Mouse (Mus musculus) limb, embryonic 11.5 days (tissue): ENCODE results near the gene Ip6k1. TPM values are rescaled to one million over a fixed set of nuclear protein-coding genes. Genes with fewer than 3 reads are reported as not detected.

Source experiments
- ATAC-seq: fragments of 200-750 bp; cut with Nextera tagmentation; 2 replicates; pipeline ENCODE4 v1.8.0; 2017; ENCODE audit warnings: low read depth; ENCODE audit not compliant: insufficient number of reproducible peaks, low FRiP score, low TSS enrichment
- DNase-seq: peaks from one replicate; pipeline ENCODE4 v3.0.0-alpha.2; 2015; ENCODE audit warnings: low spot score
- H3K27ac ChIP-seq: fragments of 300-500 bp; sonication (generic); replicated peaks from 2 replicates; pipeline ENCODE4 v1.5.1; 2014; ENCODE audit warnings: low read depth, mild to moderate bottlenecking, low read length
- H3K27me3 ChIP-seq: fragments of 300-500 bp; sonication (generic); 2 replicates; pipeline ENCODE4 v1.6.1; 2014; ENCODE audit warnings: mild to moderate bottlenecking, low read length, mixed read lengths; ENCODE audit not compliant: control insufficient read depth, insufficient read depth
- H3K36me3 ChIP-seq: fragments of 300-500 bp; sonication (generic); 2 replicates; pipeline ENCODE4 v1.6.1; 2014; ENCODE audit warnings: mild to moderate bottlenecking, low read length, moderate library complexity, mixed read lengths; ENCODE audit not compliant: control insufficient read depth, insufficient read depth
- H3K4me1 ChIP-seq: fragments of 300-500 bp; sonication (generic); 2 replicates; pipeline ENCODE4 v1.6.1; 2014; ENCODE audit warnings: low read length, mixed read lengths; ENCODE audit not compliant: control insufficient read depth, insufficient read depth
- H3K4me2 ChIP-seq: fragments of 300-500 bp; sonication (generic); 2 replicates; pipeline ENCODE4 v1.6.1; 2014; ENCODE audit warnings: low read depth, mild to moderate bottlenecking, moderate library complexity; ENCODE audit not compliant: severe bottlenecking
- H3K4me3 ChIP-seq: fragments of 300-500 bp; sonication (generic); 2 replicates; pipeline ENCODE4 v1.5.1; 2014; ENCODE audit warnings: low read depth, low read length
- H3K9ac ChIP-seq: fragments of 300-500 bp; sonication (generic); 2 replicates; pipeline ENCODE4 v1.6.1; 2014; ENCODE audit warnings: mild to moderate bottlenecking, low read length
- H3K9me3 ChIP-seq: fragments of 300-500 bp; sonication (generic); 2 replicates; pipeline ENCODE4 v1.6.1; 2016; ENCODE audit warnings: low read length; ENCODE audit not compliant: control insufficient read depth
- WGBS: fragments of 180-500 bp; shearing (Covaris S2); extraction: QIAGEN DNeasy Blood & Tissue Kit; methylation state at CpG from one replicate; pipeline ENCODE4 v1.1.7; 2014; 5-methylcytosine and 5-hydroxymethylcytosine counted together
- polyA plus RNA-seq: library from polyadenylated mRNA; unstranded; fragments of >200 nt; fragmentation: Nextera tagmentation; extraction: Ambion mirVana; gene quantifications from 2 replicates; pipeline ENCODE4 v1.2.1, GENCODE M21; 2014

Ip6k1 gene
- polyA plus RNA-seq, 1 experiment from 2014 or later = 30.5 TPM

DNA sequence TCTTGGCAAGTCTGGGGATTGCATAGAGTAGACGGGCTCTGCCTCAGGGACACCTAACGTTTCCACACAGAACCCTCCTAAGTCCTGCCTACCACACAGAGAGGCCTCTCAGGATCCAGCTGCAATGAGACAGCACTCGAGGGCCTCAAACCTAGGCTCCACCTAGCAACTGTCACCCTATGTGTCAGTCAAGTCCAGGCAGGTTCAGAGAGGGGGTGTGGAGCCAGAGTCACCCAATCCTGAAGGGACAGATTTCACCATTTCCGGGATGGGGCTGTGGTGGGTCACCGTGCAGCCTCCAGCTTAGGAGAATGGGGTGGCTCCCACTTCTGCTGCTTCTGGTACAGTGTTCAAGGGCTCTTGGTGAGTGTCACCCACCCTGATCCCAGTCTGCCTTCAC is 77.9 kb downstream of the Ip6k1 start, which contains the start of gene Mst1:
Gene Mst1 (plus strand): TSS at position 269 of the 400 bp plus-strand sequence.
- H3K27ac ChIP-seq = no peak within 1 kb of the TSS
- no peak for DNase-seq
- H3K36me3 ChIP-seq = peaks cover 5% of the 10 kb centered on the region; the same call in 1 of the 2 replicates
- H3K4me2 ChIP-seq = peak within 1 kb of the TSS; percentile 94
- peak within 1 kb of the TSS; percentile 80 for H3K4me3 ChIP-seq
- 73% methylated on average over 5 of the region's 5 CpGs for WGBS
- H3K27me3 ChIP-seq = peaks cover 26% of the 10 kb centered on the region
- no peak for ATAC-seq
- H3K9me3 ChIP-seq = no peaks in the 10 kb centered on the region
- H3K9ac ChIP-seq = peak within 1 kb of the TSS; percentile 89
- peaks cover 10% of the 10 kb centered on the region for H3K4me1 ChIP-seq

DNA sequence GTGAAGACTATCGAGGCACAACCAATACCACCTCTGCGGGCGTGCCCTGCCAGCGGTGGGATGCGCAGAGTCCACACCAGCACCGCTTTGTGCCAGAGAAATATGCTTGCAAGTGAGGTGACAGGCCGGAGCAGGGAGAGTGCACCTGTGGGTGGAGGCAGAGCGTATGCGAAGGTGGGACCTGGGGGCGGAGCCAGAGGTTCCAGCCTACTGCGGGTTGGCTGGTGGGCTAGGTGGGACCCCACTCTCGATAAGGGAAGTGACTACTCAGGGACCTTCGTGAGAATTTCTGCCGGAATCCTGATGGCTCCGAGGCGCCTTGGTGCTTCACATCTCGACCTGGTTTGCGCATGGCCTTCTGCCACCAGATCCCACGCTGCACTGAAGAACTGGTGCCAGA is 80.2 kb downstream of the Ip6k1 start:
- peak overlapping the region; percentile 36; the same call in 1 of the 2 replicates for H3K4me2 ChIP-seq
- H3K9ac ChIP-seq = no peak overlapping the region
- no peaks in the 10 kb centered on the region for H3K9me3 ChIP-seq
- H3K27ac ChIP-seq = no peak overlapping the region
- H3K36me3 ChIP-seq = peaks cover 5% of the 10 kb centered on the region; the same call in 1 of the 2 replicates
- DNase-seq (no peak), ATAC-seq (no peak)
- 0 out of 2 replicates have a peak overlapping the region, but pooled peaks have one; percentile 10 for H3K4me3 ChIP-seq
- peaks cover 10% of the 10 kb centered on the region for H3K4me1 ChIP-seq
- H3K27me3 ChIP-seq = peaks cover 26% of the 10 kb centered on the region
- WGBS = 5% methylated on average over 19 of the region's 19 CpGs

DNA sequence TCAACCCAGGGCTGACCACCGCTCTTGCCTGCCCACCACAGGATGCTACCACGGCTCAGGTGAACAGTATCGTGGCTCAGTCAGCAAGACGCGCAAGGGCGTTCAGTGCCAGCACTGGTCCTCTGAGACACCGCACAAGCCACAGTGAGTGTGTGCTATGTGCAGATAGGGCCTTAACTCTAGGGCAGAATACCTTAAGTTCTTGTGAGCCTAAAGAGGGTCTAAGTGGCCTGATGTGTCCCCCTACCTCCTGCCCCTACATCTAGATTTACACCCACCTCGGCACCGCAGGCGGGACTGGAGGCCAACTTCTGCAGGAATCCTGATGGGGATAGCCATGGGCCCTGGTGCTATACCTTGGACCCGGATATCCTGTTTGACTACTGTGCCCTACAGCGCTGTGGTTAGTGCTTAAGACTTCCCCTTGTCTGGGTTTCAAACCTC is 80.7 kb downstream of the Ip6k1 start, which contains the start of gene Rnf123:
Gene Rnf123 (minus strand): TSS at position 359 of the 444 bp plus-strand sequence.
- 32% methylated on average over 12 of the region's 12 CpGs for WGBS
- Histone ChIP-seq H3K4me2 (peak within 1 kb of the TSS; percentile 36; the same call in 1 of the 2 replicates), H3K9ac (no peak within 1 kb of the TSS)

DNA sequence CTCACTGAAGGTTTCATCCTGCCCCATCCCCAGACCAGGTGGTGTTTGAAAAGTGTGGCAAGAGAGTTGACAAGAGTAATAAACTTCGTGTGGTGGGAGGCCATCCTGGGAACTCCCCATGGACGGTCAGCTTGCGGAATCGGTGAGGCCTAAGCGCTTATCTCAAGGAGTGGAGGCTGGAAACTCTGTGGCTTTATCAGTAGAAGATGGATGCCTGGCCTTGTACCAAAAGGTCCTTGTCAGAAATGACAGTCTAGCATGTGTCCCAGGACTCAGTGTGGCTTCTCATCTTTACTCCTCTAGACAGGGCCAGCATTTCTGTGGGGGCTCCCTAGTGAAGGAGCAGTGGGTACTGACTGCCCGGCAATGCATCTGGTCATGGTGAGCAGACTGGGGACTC is 81.3 kb downstream of the Ip6k1 start:
- ATAC-seq (no peak), DNase-seq (no peak)
- H3K27ac ChIP-seq = no peak overlapping the region
- H3K4me2 ChIP-seq = no peak overlapping the region
- WGBS = 82% methylated on average over 6 of the region's 6 CpGs
- H3K27me3 ChIP-seq = peaks cover 26% of the 10 kb centered on the region
- no peaks in the 10 kb centered on the region for H3K9me3 ChIP-seq
- H3K4me1 ChIP-seq = peaks cover 6% of the 10 kb centered on the region; the same call in 1 of the 2 replicates
- H3K9ac ChIP-seq = no peak overlapping the region
- no peak overlapping the region for H3K4me3 ChIP-seq
- peaks cover 7% of the 10 kb centered on the region; the same call in 1 of the 2 replicates for H3K36me3 ChIP-seq

More for the DNA sequence above, 80.7 kb downstream of the Ip6k1 start, which contains the start of gene Rnf123:
- Histone ChIP-seq H3K4me3 (0 out of 2 replicates have a peak within 1 kb of the TSS, but pooled peaks have one; percentile 10), H3K36me3 (peaks cover 7% of the 10 kb centered on the region; the same call in 1 of the 2 replicates), H3K27me3 (peaks cover 26% of the 10 kb centered on the region), H3K9me3 (no peaks in the 10 kb centered on the region), H3K27ac (no peak within 1 kb of the TSS), H3K4me1 (peaks cover 10% of the 10 kb centered on the region)
- no peak for DNase-seq
- no peak for ATAC-seq

DNA sequence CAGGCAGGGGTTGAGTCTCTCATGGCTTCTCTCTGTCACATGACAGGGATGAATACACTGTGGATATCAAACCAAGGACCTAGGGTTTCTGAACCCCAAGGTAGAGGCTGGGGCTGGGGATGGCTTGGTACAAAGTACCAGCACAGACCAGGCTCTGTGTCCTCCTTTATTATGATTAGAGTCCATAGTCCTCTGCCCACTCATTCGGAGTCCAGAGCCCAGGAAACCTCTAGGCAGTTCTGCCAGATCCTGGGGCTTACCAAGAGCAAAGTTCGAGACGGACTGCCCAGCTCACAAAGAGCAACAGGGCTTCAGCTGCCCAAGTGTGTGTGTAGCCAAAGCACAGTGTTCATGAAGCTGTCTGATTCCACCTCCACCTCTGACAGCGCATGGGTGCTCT is 83.0 kb downstream of the Ip6k1 start:
- DNase-seq (no peak), ATAC-seq (no peak)
- WGBS = 96% methylated on average over 4 of the region's 4 CpGs
- H3K27ac ChIP-seq = no peak overlapping the region
- H3K9me3 ChIP-seq = no peaks in the 10 kb centered on the region
- H3K4me2 ChIP-seq = no peak overlapping the region
- H3K36me3 ChIP-seq = peaks cover 17% of the 10 kb centered on the region
- no peak overlapping the region for H3K9ac ChIP-seq
- peaks cover 26% of the 10 kb centered on the region for H3K27me3 ChIP-seq
- peaks cover 3% of the 10 kb centered on the region; the same call in 1 of the 2 replicates for H3K4me1 ChIP-seq
- H3K4me3 ChIP-seq = no peak overlapping the region

DNA sequence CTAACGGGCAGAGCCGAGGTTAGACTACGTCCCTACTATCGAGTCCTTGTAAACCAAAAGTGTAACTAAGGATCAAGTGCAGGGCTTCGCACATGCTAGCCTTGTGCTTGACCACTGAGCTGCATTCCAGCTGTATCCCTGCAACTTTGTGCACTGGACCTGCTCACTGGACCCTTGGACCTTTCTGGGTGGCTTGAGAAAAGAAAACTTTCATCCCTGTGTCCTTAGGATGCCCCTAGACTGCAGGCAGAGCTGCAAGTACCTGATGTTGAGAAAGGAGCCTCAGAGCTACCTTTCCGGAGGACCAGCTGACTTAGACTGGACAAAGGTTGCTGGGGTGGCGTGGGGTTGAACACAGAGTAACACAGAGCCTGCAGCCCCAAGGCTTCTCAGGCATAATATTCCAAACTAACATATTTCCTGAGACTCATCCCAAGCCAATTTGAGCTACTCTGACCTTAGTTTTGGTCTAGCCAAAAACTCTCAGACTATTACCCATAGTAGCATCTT is 88.4 kb downstream of the Ip6k1 start:
- Histone ChIP-seq H3K27ac (no peak overlapping the region), H3K9me3 (no peaks in the 10 kb centered on the region), H3K27me3 (no peaks in the 10 kb centered on the region), H3K4me1 (peaks cover 9% of the 10 kb centered on the region), H3K4me2 (no peak overlapping the region), H3K36me3 (peaks cover 16% of the 10 kb centered on the region), H3K4me3 (no peak overlapping the region), H3K9ac (no peak overlapping the region)
- DNase-seq (no peak), ATAC-seq (no peak)
- 95% methylated on average over 7 of the region's 7 CpGs for WGBS

DNA sequence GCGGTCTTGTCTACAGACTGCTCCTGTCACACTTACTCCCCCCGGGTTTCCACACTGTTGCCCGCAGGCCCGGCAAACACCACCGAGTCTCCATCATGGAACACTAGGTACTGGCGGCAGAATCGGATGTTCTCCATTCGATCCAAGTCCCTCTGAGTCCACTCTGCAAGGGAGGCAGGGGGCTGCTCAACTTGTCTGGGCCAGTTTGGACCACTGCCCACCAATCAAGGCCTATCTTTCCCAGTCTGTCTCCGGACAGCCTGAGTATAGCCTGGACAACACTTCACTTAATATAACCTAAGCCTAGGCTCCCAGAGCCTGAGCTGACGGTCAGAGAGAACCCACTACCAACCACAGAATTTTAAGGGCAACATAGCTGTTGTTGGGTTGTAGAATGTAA is 91.3 kb downstream of the Ip6k1 start:
- DNase-seq = no peak
- Histone ChIP-seq H3K4me2 (peak overlapping the region; percentile 93), H3K27me3 (no peaks in the 10 kb centered on the region), H3K27ac (no peak overlapping the region), H3K9me3 (no peaks in the 10 kb centered on the region), H3K4me1 (peaks cover 9% of the 10 kb centered on the region), H3K9ac (peak overlapping the region; percentile 85), H3K36me3 (peaks cover 14% of the 10 kb centered on the region), H3K4me3 (peak overlapping the region; percentile 88)
- ATAC-seq = no peak
- WGBS = 79% methylated on average over 10 of the region's 10 CpGs

DNA sequence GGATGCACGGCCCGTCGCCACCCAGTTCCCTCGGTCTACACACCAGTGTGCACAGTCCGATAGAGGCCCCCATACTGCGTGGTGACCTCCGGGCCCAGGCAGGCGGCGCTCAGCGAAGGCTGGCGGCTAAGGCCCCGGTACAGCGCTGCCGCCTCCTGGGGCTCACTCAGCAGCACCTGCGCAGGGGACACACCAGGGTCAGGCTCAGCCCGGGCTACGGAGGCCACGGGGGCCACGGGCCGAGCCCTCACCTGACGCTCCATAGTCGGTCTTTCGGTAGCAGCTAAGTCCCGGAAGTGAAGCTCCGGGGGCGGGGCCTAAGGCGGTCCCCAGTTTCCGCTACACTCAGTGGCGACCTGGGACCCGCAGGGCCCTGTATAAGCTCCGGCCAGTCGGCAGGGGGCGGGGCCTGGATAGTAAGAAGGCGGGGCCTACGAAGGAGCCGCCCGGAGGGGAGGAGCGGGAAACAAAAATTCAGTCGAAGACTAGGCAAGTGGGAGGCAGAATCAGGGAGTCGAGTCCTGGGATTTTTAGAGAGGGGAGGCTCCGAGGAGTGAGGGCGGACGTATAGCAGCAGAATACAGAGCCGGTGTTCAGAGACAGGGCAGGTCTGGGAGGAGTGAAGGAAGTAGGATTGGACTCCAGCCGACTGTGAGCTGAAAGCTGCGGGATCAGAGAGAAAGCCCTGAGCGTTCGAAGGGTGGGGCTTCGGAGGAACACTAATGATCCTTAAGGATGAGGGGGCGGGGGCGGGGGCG is 92.1 kb downstream of the Ip6k1 start, which contains the start of gene Apeh:
Gene Apeh (minus strand): TSS at position 423 of the 758 bp plus-strand sequence.
- H3K4me3 ChIP-seq = peak within 1 kb of the TSS; percentile 88
- ATAC-seq (peak; percentile 92), DNase-seq (peak; percentile 97)
- no peaks in the 10 kb centered on the region for H3K9me3 ChIP-seq
- H3K27ac ChIP-seq = peak within 1 kb of the TSS; percentile 82
- peak within 1 kb of the TSS; percentile 85 for H3K9ac ChIP-seq
- H3K36me3 ChIP-seq = peaks cover 9% of the 10 kb centered on the region
- peaks cover 9% of the 10 kb centered on the region for H3K4me1 ChIP-seq
- no peaks in the 10 kb centered on the region for H3K27me3 ChIP-seq
- under 1% methylated on average over 52 of the region's 52 CpGs for WGBS
- peak within 1 kb of the TSS; percentile 93 for H3K4me2 ChIP-seq
